Mouse (Mus musculus) liver, adult 2 months (tissue): ENCODE measurements around the gene H13.

ENCODE experiments used
- CTCF ChIP-seq: fragments of 200-500 bp; IDR thresholded peaks from 2 replicates; pipeline ENCODE4 v1.5.1; 2011; ENCODE audit warnings: low read depth, low read length, control low read depth
- POLR2A ChIP-seq: fragments of 200-500 bp; IDR thresholded peaks from 2 replicates; pipeline ENCODE4 v1.6.1; 2011; ENCODE audit warnings: low read length, control low read depth; ENCODE audit not compliant: insufficient read depth; ENCODE audit errors: extremely low read depth

GRCm38 (mm10) chr2:152636246-152637005, 32.8 kb upstream of the H13 start:
- TF ChIP-seq POLR2A = no peak
- no peak for TF ChIP-seq CTCF
